Mouse (Mus musculus) erythroid progenitor cell, adult 5-6 weeks (primary cell): ENCODE results near the gene Sft2d1. TPM values are rescaled to one million over a fixed set of nuclear protein-coding genes. Genes with fewer than 3 reads are reported as not detected.
A peak's percentile ranks its signal among the peaks of the same experiment; 100 is the strongest.

Experiments
- ATAC-seq: replicated peaks from 2 replicates; pipeline ENCODE4 v1.8.0; 2016; ENCODE audit warnings: moderate number of reproducible peaks, mild to moderate bottlenecking, moderate TSS enrichment, inconsistent platforms; ENCODE audit not compliant: poor library complexity, low FRiP score, severe bottlenecking
- total RNA-seq, 2 experiments: library from RNA; stranded (forward) in 1 of 2; stranded (reverse) in 1 of 2; fragments of 150-400 nt in 1 of 2; fragments of 186-747, 209-891 nt in 1 of 2; gene quantifications; 2 replicates each; pipeline versions ENCODE4 v1.2.3 to v1.2.4; 2015 to 2017; ENCODE audit warnings: low replicate concordance in 2 of 2

Gene Sft2d1
- total RNA-seq, 2 experiments from 2014 or later: 7.9 to 39.4 TPM

DNA sequence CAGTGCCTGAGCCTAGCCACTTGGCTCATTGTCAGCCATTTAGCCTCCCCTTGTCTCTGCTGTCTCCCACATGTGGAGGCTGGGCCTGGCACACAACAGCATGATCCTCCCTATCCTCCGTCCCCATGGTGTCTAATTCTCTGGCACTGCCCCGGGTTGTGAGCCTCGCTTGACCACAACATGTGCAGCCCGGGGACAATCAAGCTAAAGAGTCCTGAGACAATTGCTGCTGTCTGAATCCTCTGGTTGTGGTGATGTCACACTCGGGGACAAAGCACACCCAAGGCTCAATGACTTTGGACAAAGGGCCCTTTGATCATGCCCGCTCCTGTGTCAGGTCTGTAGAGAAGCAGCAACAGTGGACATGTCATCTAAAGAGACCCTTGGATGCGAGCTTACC lies 40.2 kb downstream of the Sft2d1 start:
- no peak for ATAC-seq

DNA sequence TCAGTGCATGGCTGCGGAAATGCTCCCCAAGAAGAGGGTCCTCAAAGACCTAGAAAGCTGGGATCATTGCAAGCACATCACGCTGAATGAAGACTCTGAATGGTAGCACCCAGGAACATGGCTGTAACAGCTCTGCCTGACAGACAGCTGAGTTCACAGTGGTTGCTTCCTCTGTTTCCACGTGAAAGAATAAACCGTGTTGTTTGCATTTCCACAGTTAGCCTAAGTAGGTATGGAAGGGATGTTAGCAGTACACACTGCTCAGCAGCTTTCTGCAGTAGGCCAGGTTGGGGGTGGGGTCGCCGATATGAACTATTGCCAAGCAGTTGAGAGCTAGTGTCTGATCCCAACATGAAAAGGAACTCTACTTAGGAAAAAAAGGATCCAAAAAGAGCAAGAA lies 44.8 kb downstream of the Sft2d1 start, which contains the start of gene T2:
T2 (plus strand) TSS at position 301 of the 400 bp plus-strand sequence.
- no peak for ATAC-seq

DNA sequence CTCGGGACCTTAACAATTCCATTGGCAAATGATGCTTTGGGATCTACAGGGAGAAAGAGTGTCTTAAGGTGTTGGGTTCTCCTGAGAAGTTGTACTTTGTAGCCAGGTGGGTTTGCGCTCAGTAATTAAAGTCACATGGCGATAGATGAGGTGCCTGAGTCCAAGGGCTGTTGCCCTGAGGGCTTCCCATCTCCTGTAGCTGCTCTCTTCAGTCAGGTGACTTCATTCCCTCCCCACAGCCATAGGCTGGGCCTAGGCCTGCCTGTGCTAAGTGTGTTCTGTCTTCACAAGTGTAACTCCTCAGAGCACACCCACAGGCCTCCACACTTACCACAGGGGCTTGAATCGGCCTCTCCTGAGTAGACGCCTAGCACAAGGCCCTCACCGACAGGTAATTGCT lies 46.6 kb downstream of the Sft2d1 start:
- no peak for ATAC-seq

DNA sequence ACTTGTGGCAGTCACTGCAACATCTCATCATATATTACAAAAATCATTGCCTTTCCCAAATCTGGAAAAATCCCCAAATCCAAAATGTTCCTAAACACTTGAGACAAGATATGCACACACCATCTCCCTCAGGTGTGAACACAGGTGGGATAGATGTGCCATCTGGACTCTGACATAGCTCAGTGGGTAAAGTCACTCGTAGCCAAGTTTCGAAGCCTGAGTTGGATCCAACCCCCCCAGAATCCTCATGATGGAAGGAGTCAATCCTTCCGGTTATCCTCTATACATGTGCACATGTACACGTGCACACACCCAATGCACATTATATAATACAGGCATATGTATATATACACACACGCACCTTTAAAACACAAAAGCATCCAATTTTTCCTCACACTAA lies 50.0 kb downstream of the Sft2d1 start:
- ATAC-seq: no peak

DNA sequence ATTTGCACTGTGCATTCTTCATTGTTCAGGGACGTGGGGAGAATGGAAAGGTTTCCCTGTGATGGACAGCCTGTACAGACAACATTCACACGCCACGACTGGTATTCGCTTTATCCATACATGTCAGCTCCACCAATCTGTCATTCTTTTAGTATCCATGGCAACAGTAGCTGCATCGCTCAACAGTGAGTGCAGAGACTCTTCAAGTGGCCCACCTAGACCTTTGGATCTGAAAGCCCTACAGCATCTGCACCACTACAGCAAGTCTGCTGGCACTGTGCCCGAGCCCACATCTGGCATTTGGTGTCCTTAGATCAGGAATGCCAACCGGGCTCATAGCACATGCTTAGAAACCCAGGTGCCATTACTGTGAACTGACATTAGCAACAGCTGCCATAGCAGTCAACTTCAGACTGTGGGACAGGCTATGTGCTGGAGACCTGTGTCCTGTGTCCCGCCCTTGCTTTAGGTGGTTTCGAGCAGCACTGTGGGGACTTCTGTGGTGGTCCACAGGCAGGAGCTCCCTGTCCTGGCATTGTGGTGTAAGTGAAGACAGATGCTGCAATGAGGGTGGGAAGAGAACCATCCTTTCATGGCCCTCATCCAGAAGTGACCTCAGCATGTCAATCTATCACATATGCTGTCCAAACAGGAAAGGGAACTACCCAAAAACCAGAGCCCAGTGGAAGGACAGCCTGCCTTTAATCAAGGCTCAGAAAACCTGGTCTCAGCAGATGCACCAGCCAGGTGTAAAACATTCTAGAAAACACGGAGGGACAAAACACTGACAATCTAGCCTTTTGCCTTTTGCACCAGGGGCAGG lies 50.6 kb downstream of the Sft2d1 start:
- ATAC-seq: no peak

DNA sequence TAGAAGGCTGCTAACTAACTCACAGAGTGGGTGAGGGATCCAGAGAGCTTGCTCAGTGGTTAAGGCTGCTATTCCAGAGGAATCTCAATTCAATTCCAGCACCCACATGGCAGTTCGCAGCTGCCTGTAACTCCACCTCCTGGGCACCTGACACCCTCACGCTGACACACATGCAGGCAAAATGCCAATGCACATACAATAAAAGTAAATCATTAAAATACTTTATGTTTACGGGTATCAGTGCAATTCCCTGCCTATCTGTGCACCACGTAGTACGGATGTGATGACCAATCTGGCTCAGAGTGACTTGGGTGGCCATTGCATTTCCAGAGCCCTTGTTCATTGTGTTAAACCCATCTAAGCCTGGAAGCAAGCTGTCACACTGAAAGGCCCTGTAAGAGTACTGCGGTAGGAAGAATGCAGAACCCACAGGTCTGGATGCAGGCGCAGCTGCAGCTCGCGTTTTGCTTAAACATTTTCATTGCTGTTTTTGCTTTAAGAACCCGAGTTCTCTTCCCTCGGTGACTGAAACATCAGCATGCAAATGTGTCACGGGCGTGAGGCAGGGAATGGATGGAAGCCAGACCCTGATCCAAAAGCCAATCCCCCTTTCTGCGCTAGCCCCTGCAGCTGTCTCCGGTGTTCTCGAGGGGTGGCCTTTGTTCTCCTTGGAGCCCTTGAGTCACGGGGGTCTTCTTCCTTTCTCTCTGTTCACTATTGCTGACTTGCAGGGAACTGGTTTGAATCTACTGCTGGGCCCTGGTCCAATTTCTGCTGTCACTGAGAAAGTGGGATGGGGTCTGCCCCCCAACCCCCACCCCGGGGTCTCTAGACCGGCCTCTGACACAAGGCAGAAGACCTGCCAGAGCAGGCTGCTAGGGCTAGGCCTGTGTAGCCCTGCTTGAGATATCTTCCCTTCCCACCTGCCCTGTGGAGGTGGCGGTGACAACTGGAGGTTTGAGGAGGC lies 56.9 kb downstream of the Sft2d1 start:
- ATAC-seq: no peak

DNA sequence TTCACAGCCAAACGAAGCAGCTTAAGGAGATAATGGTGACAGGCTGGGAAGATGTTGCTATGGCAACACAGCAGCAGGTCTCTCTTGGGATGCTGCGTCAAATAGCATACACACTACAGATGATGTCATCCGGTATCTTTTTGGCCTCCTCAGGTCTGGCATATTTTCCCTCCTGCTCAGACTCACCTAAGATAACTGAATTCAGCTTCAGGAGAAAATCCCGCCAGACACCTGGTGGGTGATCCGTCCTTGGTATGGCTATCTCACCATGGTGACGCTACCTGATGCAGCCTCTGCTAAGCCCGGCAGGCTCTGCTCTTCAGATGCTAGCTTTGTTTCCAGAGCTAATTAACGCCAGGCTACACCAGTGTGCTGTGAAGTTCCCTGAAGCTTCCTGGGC lies 57.7 kb downstream of the Sft2d1 start:
- no peak for ATAC-seq

DNA sequence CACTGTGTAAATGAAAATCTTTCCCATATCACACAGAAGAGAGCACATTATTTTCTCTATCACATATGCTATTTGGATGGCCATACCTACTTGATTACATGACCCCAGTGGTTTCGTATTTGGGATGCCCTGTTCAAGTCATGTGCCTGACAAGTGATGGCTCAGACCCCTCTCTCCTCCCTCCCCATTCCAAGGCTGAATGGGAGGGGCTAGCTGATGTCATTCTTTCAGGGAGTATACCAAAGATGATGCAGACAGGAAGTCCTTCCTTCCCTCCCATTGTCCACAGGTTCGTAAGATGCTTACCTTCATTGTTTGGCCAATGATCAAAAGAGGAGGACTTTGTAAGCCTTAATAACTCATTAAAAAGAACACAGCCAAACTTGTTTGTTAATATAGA lies 58.3 kb downstream of the Sft2d1 start:
- no peak for ATAC-seq

DNA sequence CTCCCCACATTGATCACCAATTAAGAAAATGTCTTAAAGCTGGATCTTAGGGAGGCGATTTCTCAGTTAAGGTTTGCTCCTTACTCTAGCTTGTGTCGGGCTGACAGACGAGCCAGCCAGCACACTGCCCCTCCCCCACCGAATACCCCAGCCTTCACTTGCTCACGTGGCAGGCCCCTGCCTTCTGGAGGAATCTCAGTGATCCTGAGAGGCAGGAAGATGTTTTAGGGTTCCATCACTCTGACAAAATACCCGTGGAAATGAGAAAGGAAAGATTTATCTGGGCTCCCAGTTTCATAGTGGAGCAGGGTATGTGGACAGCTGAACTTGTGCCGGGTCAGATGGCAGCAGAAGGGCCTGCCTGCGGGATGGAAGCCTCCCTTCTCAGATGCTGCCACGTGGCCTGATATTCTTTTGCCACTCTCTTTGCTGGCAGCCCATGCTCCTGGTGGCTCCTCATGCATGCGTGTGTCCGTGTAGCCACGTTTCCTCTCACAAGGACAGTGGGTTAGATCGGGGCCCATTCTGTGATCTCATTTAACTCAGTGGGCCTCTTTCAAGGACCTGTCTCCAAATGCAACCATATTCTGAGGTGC lies 59.8 kb downstream of the Sft2d1 start:
- ATAC-seq: no peak

DNA sequence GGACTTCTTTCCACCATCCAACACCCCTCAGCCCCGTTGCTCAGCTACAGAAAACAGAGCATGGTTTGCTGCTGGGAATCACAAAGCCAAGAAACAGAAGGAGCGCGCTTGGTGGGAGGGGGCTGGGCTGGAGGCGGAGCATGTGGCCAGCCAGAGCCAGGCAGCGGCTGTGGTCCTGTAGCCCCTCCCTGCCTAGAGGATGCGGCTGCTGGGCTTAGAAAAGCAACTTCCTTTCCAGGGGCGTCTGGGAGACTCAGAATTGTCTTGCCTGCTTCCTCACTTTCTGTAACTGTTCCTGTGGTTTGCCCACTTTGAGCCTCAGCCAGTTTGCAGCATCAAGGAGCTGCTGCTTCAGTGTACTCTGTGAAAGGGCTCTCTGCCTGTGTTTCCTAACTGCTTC lies 60.9 kb downstream of the Sft2d1 start:
- no peak for ATAC-seq

DNA sequence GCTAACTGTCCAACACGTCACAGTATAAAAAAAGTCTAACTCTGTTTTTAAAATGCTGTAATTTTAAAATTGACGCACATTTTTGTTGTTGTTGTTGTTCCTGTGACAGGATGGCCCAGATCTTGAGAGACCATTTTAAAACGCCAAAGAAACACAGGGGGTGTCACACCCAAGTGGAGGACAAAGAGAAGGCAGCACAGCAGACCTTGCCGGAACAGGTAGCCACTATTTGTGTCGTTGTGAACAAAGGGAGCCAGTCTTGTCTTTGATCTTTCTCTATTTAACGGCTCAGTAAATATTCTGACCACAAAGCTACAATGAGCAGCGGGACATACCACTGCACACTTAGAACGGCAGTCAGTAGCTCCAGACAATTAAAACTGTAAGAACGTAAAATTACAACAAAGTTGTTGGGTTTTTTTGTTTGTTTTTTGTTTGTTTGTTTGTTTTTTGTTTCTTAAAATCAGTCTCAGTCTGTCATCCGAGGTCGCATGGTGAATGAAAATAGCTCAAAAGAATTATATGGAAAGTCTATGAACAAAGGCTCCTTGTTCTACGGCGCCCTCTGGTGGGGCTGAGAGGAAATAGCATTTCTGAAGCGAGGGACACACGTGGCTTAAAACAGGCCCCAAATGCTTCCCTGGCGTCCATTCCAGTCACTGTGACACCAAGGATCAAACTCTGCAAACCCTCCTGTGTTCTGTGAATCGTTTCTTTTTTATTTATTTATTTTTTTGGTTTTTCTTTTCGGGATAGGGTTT lies 61.6 kb downstream of the Sft2d1 start:
- ATAC-seq: peak; percentile 64

Other genes with a start within 250 kb of the Sft2d1 start
- not detected in 2 replicates for gene Gm49673, start 163.3 kb upstream of the Sft2d1 start, total RNA-seq (2015; ENCODE audit: low replicate concordance)
- 4.9 TPM in 1 of 2 replicates, not detected in the other for gene Gm49673, start 163.3 kb upstream of the Sft2d1 start, total RNA-seq (2017; ENCODE audit: low replicate concordance)
- gene Rnaset2a, start 163.0 kb upstream of the Sft2d1 start, total RNA-seq (2015; ENCODE audit: low replicate concordance): 15.1 and 28.5 TPM in 2 replicates
- gene Rnaset2a, start 163.0 kb upstream of the Sft2d1 start, total RNA-seq (2017; ENCODE audit: low replicate concordance): 1.3 and 6.6 TPM in 2 replicates
- 23.5 and 24.1 TPM in 2 replicates for gene Fgfr1op, start 145.6 kb upstream of the Sft2d1 start, total RNA-seq (2015; ENCODE audit: low replicate concordance)
- gene Fgfr1op, start 145.6 kb upstream of the Sft2d1 start, total RNA-seq (2017; ENCODE audit: low replicate concordance): 28.3 and 34.7 TPM in 2 replicates
- gene Ccr6, start 75.1 kb upstream of the Sft2d1 start, total RNA-seq (2015; ENCODE audit: low replicate concordance): not detected in 2 replicates
- gene Ccr6, start 75.1 kb upstream of the Sft2d1 start, total RNA-seq (2017; ENCODE audit: low replicate concordance): not detected in 2 replicates
- 62.5 and 64.2 TPM in 2 replicates for gene Mpc1, start 28.2 kb upstream of the Sft2d1 start, total RNA-seq (2015; ENCODE audit: low replicate concordance)
- 29.8 and 39.3 TPM in 2 replicates for gene Mpc1, start 28.2 kb upstream of the Sft2d1 start, total RNA-seq (2017; ENCODE audit: low replicate concordance)
- not detected in 2 replicates for gene Prr18, start 26.4 kb downstream of the Sft2d1 start, total RNA-seq (2015; ENCODE audit: low replicate concordance)
- gene Prr18, start 26.4 kb downstream of the Sft2d1 start, total RNA-seq (2017; ENCODE audit: low replicate concordance): 0.53 TPM in 1 of 2 replicates, not detected in the other
- not detected in 2 replicates for gene T2, start 44.9 kb downstream of the Sft2d1 start, total RNA-seq (2015; ENCODE audit: low replicate concordance)
- gene T2, start 44.9 kb downstream of the Sft2d1 start, total RNA-seq (2017; ENCODE audit: low replicate concordance): not detected in 2 replicates
- not detected in 2 replicates for gene T, start 123.3 kb downstream of the Sft2d1 start, total RNA-seq (2015; ENCODE audit: low replicate concordance)
- not detected in 2 replicates for gene T, start 123.3 kb downstream of the Sft2d1 start, total RNA-seq (2017; ENCODE audit: low replicate concordance)
- not detected in 2 replicates for gene Pde10a, start 214.3 kb downstream of the Sft2d1 start, total RNA-seq (2015; ENCODE audit: low replicate concordance)
- gene Pde10a, start 214.3 kb downstream of the Sft2d1 start, total RNA-seq (2017; ENCODE audit: low replicate concordance): 1.5 TPM in 1 of 2 replicates, not detected in the other